Mouse (Mus musculus) CH12.LX (cell line): ENCODE data around the gene Glis3.

Source experiments
- CHD2 ChIP-seq: IDR thresholded peaks from 2 replicates; pipeline ENCODE4 v1.6.1; 2011; ENCODE audit warnings: low read length, improper control_type of control experiment
- CTCF ChIP-seq, 2 experiments: IDR thresholded peaks in 1 of 2; conservative IDR thresholded peaks in 1 of 2; 2 replicates each; pipeline ENCODE4 v1.5.1; 2011 to 2012; ENCODE audit warnings: low read depth in 2 of 2, low read length in 2 of 2, improper control_type of control experiment in 1 of 2, inconsistent platforms in 1 of 2, mild to moderate bottlenecking in 1 of 2, moderate library complexity in 1 of 2
- E2F4 ChIP-seq: IDR thresholded peaks from 2 replicates; pipeline ENCODE4 v1.6.1; 2011; ENCODE audit warnings: low read depth, low read length, improper control_type of control experiment; ENCODE audit not compliant: insufficient replicate concordance
- HCFC1 ChIP-seq: IDR thresholded peaks from 2 replicates; pipeline ENCODE4 v1.6.1; 2012; ENCODE audit warnings: low read depth, mild to moderate bottlenecking, inconsistent platforms, low read length, improper control_type of control experiment
- POLR2A ChIP-seq: IDR thresholded peaks from 2 replicates; pipeline ENCODE4 v1.6.1; 2011; ENCODE audit warnings: low read depth, mild to moderate bottlenecking, improper control_type of control experiment, low read length
- RAD21 ChIP-seq: IDR thresholded peaks from 2 replicates; pipeline ENCODE4 v1.6.1; 2011; ENCODE audit warnings: low read depth, mild to moderate bottlenecking, low read length, improper control_type of control experiment, moderate library complexity
- ZMIZ1 ChIP-seq: IDR thresholded peaks from 2 replicates; pipeline ENCODE4 v1.6.1; 2012; ENCODE audit warnings: low read depth, mild to moderate bottlenecking, inconsistent platforms, low read length, improper control_type of control experiment
- ZNF384 ChIP-seq: IDR thresholded peaks from 2 replicates; pipeline ENCODE4 v1.6.1; 2012; ENCODE audit warnings: low read depth, low read length, improper control_type of control experiment, inconsistent platforms

- TF ChIP-seq CTCF (conservative IDR thresholded peaks at IDR 0.05 in 1 of 2, IDR thresholded peaks at IDR 0.05 in 1 of 2; ENCODE audit: low read depth in 2 of 2, low read length in 2 of 2) (no peak), HCFC1 (no peak), CHD2 (no peak), POLR2A (no peak), RAD21 (no peak), ZMIZ1 (no peak), E2F4 (no peak), ZNF384 (no peak)
These were observed 39.0 kb downstream of the Glis3 start for GRCm38 (mm10) chr19:28640861-28641381.
